Mouse (Mus musculus): ENCODE data around the gene Eif3f. TPM values are rescaled to one million over a fixed set of nuclear protein-coding genes. Genes with fewer than 3 reads are reported as not detected.

The Eif3f gene
- polyA plus RNA-seq, 3 experiments from 2014 or later, result 29.7 to 43.3 (median 34.1) TPM

- ATAC-seq, result no peak
Measured at GRCm38 (mm10) chr7:108968201-108968600, 34.0 kb downstream of the Eif3f start.

GRCm38 (mm10) chr7:108972273-108972672 is 38.1 kb downstream of the Eif3f start:
- ATAC-seq, result no peak

GRCm38 (mm10) chr7:108985934-108986708 is 51.9 kb downstream of the Eif3f start:
- no peak for ATAC-seq

GRCm38 (mm10) chr7:108991207-108991606 is 57.0 kb downstream of the Eif3f start:
- ATAC-seq, result peak; percentile 69

Other genes starting within 250 kb of the Eif3f start
- not detected for gene Olfr512, start 221.1 kb upstream of the Eif3f start, polyA plus RNA-seq (2017; shearing (Covaris generic))
- not detected for gene Olfr513, start 183.4 kb upstream of the Eif3f start, polyA plus RNA-seq (2017; shearing (Covaris generic))
- gene Olfr514, start 108.4 kb upstream of the Eif3f start, polyA plus RNA-seq (2017; shearing (Covaris generic)), result not detected
- gene Olfr516, start 83.9 kb upstream of the Eif3f start, polyA plus RNA-seq (2017; shearing (Covaris generic)), result not detected
- not detected for gene Olfr517, start 62.0 kb upstream of the Eif3f start, polyA plus RNA-seq (2017; shearing (Covaris generic))
- not detected for gene Olfr518, start 49.4 kb upstream of the Eif3f start, polyA plus RNA-seq (2017; shearing (Covaris generic))
- gene Olfr519, start 40.0 kb upstream of the Eif3f start, polyA plus RNA-seq (2017; shearing (Covaris generic)), result not detected
- gene Nlrp10, start 4.2 kb upstream of the Eif3f start, polyA plus RNA-seq (2017; shearing (Covaris generic)), result under 1 TPM in 1 of 3 experiments, not detected in 2; 0.17 TPM
- under 1 TPM; 0.26 to 0.55 (median 0.52) TPM for gene Tub, start 15.9 kb downstream of the Eif3f start, polyA plus RNA-seq (2017; shearing (Covaris generic))
- not detected for gene Ric3, start 148.9 kb downstream of the Eif3f start, polyA plus RNA-seq (2017; shearing (Covaris generic))
- gene Lmo1, start 240.8 kb downstream of the Eif3f start, polyA plus RNA-seq (2017; shearing (Covaris generic)), result not detected